Mouse (Mus musculus): ENCODE results near the gene Micall2.

DNA sequence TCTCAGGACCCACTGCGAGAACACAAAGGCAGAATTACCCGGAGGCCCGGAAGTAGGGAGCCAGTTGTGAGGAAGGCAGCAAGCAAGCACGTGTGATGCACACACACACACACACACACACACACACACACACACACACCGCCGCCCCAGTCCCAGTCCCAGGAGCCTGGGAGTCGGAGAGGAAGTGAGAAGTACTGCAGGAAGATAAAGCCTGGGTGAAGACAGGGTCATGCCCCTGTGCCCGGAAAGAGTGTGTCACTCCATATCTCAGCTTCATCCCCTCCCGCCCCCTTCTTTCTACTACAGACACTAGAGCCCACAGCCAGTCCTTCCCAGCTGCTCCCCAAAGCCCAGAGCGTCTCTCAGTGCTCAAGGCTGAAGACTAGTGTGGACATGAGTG, 33.9 kb downstream of the Micall2 start:
- TF ChIP-seq CTCF (IDR thresholded peaks at IDR 0.05 in 2 of 3, conservative IDR thresholded peaks at IDR 0.05 in 1 of 3; ENCODE audit: control insufficient read depth in 1 of 3, insufficient read depth in 1 of 3, low read depth in 2 of 3, low read length in 3 of 3, poor library complexity in 1 of 3, severe bottlenecking in 1 of 3) (no peak), ZMIZ1 (IDR thresholded peaks at IDR 0.05; ENCODE audit: low read depth, low read length) (0 out of 2 replicates have a peak, but pooled peaks have one; percentile 2), POLR2A (IDR thresholded peaks at IDR 0.05; ENCODE audit: control insufficient read depth in 1 of 2, insufficient read depth in 1 of 2, low read depth in 1 of 2, low read length in 2 of 2, poor library complexity in 1 of 2) (peak; percentile 25 to 55; a peak in 1 of 4 replicates), ZC3H11A (IDR thresholded peaks at IDR 0.05; ENCODE audit: low read depth, low read length) (no peak), E2F4 (IDR thresholded peaks at IDR 0.05; ENCODE audit: borderline replicate concordance, low read depth, low read length) (no peak), RCOR1 (IDR thresholded peaks at IDR 0.05; ENCODE audit: low read depth, low read length) (peak; percentile 49; the same call in 1 of the 2 replicates), CHD2 (IDR thresholded peaks at IDR 0.05; ENCODE audit: low read length) (no peak; the same call in 1 of the 2 replicates), EP300 (IDR thresholded peaks at IDR 0.05; ENCODE audit: low read depth in 1 of 2, low read length in 2 of 2) (peak; percentile 64 to 83), NELFE (IDR thresholded peaks at IDR 0.05; ENCODE audit: low read depth, low read length) (peak; percentile 54), GATA1 (IDR thresholded peaks at IDR 0.05; ENCODE audit: low read depth, low read length) (peak; percentile 79), ZKSCAN1 (IDR thresholded peaks at IDR 0.05; ENCODE audit: low read depth, low read length) (no peak), ETS1 (IDR thresholded peaks at IDR 0.05; ENCODE audit: low read depth, low read length) (peak; percentile 90), ZNF384 (IDR thresholded peaks at IDR 0.05; ENCODE audit: low read depth, low read length) (no peak), TAL1 (IDR thresholded peaks at IDR 0.05; ENCODE audit: low read length) (no peak)

All from MEL (cell line).